Mouse (Mus musculus) embryonic facial prominence, embryonic 14.5 days (tissue): ENCODE data around the gene Ephb2. TPM values are rescaled to one million over a fixed set of nuclear protein-coding genes. Genes with fewer than 3 reads are reported as not detected.

Experiments
- ATAC-seq: fragments of 200-750 bp; cut with Nextera tagmentation; 2 replicates; pipeline ENCODE4 v1.8.0; 2017; ENCODE audit warnings: low read depth, moderate number of reproducible peaks, moderate TSS enrichment
- DNase-seq: peaks from one replicate; pipeline ENCODE4 v3.0.0-alpha.2; 2015; ENCODE audit warnings: low spot score
- H3K27ac ChIP-seq: fragments of 300-500 bp; sonication (generic); replicated peaks from 2 replicates; pipeline ENCODE4 v1.5.1; 2014; ENCODE audit warnings: low read depth, mild to moderate bottlenecking, low read length, moderate library complexity
- H3K27me3 ChIP-seq: fragments of 300-500 bp; sonication (generic); replicated peaks from 2 replicates; pipeline ENCODE4 v1.6.1; 2014; ENCODE audit warnings: low read length; ENCODE audit not compliant: control insufficient read depth, insufficient read depth
- H3K36me3 ChIP-seq: fragments of 300-500 bp; sonication (generic); 2 replicates; pipeline ENCODE4 v1.6.1; 2014; ENCODE audit warnings: low read length, mixed read lengths; ENCODE audit not compliant: control insufficient read depth, insufficient read depth
- H3K4me1 ChIP-seq: fragments of 300-500 bp; sonication (generic); 2 replicates; pipeline ENCODE4 v1.6.1; 2014; ENCODE audit warnings: antibody characterized with exemption, low read length; ENCODE audit not compliant: control insufficient read depth, insufficient read depth
- H3K4me2 ChIP-seq: fragments of 300-500 bp; sonication (generic); 2 replicates; pipeline ENCODE4 v1.6.1; 2014; ENCODE audit warnings: low read depth, mild to moderate bottlenecking, low read length, moderate library complexity, mixed read lengths
- H3K4me3 ChIP-seq: fragments of 300-500 bp; sonication (generic); 2 replicates; pipeline ENCODE4 v1.5.1; 2014; ENCODE audit warnings: low read depth, mild to moderate bottlenecking, low read length
- H3K9ac ChIP-seq: fragments of 300-500 bp; sonication (generic); 2 replicates; pipeline ENCODE4 v1.6.1; 2014; ENCODE audit warnings: low read depth, mild to moderate bottlenecking, low read length, moderate library complexity, mixed read lengths
- H3K9me3 ChIP-seq: fragments of 300-500 bp; sonication (generic); 2 replicates; pipeline ENCODE4 v1.6.1; 2016; ENCODE audit warnings: low read length; ENCODE audit not compliant: control insufficient read depth
- WGBS: fragments of 180-500 bp; shearing (Covaris S2); extraction: QIAGEN DNeasy Blood & Tissue Kit; methylation state at CpG from one replicate; pipeline ENCODE4 v1.1.7; 2014; 5-methylcytosine and 5-hydroxymethylcytosine counted together
- polyA plus RNA-seq: library from polyadenylated mRNA; unstranded; fragments of >200 nt; fragmentation: Nextera tagmentation; extraction: Ambion mirVana; gene quantifications from 2 replicates; pipeline ENCODE4 v1.2.1, GENCODE M21; 2014

The Ephb2 gene
- polyA plus RNA-seq, 1 experiment from 2014 or later = 14.9 TPM

DNA sequence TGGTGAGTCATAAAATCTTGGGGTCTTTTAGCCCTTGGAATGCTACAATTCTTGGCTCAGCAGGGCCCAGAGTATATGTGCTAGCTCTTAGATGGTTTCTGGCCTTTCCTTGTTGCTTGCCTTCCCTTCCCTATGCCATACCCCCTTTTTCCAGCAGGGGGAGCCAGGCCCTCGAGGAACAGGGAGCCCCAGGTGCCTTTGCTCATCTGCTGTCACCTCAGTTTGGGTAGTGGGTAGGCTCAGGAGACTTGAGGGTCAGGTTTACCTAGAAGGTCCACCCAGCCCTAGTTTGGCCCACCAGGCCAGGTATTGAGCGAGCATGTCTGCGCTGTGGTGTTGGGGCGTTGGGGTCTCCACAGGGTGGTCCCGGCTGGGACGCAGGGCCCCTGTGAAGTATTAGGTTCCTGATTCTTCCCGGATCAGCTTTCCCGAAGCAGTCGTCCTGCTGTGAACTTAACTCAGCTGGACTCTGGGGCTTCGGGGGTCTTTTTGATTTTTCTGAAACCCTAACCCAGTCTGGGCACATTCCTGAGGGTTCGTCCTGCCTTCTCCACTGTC, 186.8 kb downstream of the Ephb2 start:
- ATAC-seq (peak; percentile 38), DNase-seq (peak; percentile 79)
- peaks cover 13% of the 10 kb centered on the region for H3K4me1 ChIP-seq
- no peaks in the 10 kb centered on the region for H3K27me3 ChIP-seq
- no peaks in the 10 kb centered on the region for H3K36me3 ChIP-seq
- peak overlapping the region; percentile 14; the same call in 1 of the 2 replicates for H3K4me3 ChIP-seq
- peak overlapping the region; percentile 50 for H3K4me2 ChIP-seq
- H3K9me3 ChIP-seq = no peaks in the 10 kb centered on the region
- 6% methylated on average over 11 of the region's 11 CpGs for WGBS
- H3K9ac ChIP-seq = peak overlapping the region; percentile 22; the same call in 1 of the 2 replicates
- peak overlapping the region; percentile 65 for H3K27ac ChIP-seq

GRCm38 (mm10) chr4:136638890-136639289, 196.9 kb downstream of the Ephb2 start:
- H3K4me2 ChIP-seq = peak overlapping the region; percentile 18; the same call in 1 of the 2 replicates
- no peaks in the 10 kb centered on the region for H3K36me3 ChIP-seq
- H3K9me3 ChIP-seq = no peaks in the 10 kb centered on the region
- WGBS = 8% methylated on average over 10 of the region's 10 CpGs
- H3K9ac ChIP-seq = no peak overlapping the region
- H3K4me3 ChIP-seq = no peak overlapping the region
- peaks cover 22% of the 10 kb centered on the region for H3K27me3 ChIP-seq
- peak; percentile 76 for DNase-seq
- peaks cover 4% of the 10 kb centered on the region; the same call in 1 of the 2 replicates for H3K4me1 ChIP-seq
- ATAC-seq = peak; percentile 53
- no peak overlapping the region for H3K27ac ChIP-seq

DNA sequence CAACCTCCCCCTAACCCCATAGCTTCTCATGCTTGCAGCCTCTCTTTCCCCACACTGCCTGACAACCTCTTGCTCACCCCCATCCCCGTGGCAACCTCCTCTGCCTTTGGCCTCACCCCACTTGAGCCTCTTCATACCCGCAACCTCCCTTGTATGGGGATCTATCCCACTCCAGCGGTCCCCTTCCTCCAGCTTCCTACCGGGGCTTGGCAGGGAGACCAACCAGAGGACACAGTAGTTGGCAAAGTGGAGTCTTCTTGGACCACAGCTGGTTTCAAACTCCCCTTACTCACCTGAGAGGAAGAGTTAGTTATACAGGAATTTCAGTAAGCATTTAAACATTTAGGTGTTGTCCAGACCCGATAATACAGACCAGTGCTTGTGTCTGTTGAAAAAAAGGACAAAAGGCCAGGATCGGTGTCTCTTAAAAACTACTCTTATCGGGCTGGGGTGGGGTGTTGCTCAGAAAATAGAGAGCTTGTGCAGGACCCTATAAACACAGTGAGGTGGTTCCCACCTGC, 197.5 kb downstream of the Ephb2 start:
- no peak for ATAC-seq
- H3K27me3 ChIP-seq = peaks cover 22% of the 10 kb centered on the region
- H3K9me3 ChIP-seq = no peaks in the 10 kb centered on the region
- WGBS = 34% methylated on average over 7 of the region's 7 CpGs
- peak overlapping the region; percentile 55; the same call in 1 of the 2 replicates for H3K4me3 ChIP-seq
- no peaks in the 10 kb centered on the region for H3K36me3 ChIP-seq
- peak overlapping the region; percentile 94 for H3K4me2 ChIP-seq
- no peak overlapping the region for H3K27ac ChIP-seq
- peaks cover 4% of the 10 kb centered on the region; the same call in 1 of the 2 replicates for H3K4me1 ChIP-seq
- DNase-seq = no peak
- no peak overlapping the region for H3K9ac ChIP-seq

- WGBS = 3% methylated on average over 16 of the region's 76 CpGs
- peak; percentile 47 for ATAC-seq
Measured at GRCm38 (mm10) chr4:136637563-136638229, 198.1 kb downstream of the Ephb2 start.

DNA sequence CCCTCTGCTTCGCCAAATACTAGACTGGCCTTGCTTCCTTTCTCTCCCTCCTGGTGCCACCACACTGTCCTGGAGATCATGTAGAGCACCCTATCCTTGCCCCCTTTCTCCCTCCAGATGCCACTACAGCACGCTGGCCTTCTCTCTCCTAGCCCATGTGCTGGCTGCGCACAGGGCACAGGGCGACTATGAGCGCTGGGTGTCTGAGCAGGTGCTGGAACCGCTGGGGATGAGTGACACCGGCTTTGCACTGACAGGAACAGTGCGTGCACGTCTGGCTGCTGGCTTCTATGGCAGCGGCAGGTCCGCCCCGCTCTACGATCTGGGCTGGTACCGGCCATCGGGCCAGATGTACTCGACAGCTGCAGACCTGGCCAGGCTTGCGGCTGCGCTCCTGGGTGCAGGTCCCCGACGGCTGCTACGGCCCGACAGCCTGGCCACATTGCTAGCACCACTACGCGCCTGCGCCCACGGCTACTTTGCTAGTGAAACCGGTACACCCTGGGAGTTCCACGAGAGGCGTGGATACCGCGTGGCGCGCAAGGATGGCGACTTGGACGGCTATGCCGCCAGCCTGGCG, 198.7 kb downstream of the Ephb2 start:
- peak overlapping the region; percentile 94 for H3K4me2 ChIP-seq
- peaks cover 4% of the 10 kb centered on the region; the same call in 1 of the 2 replicates for H3K4me1 ChIP-seq
- no peak for DNase-seq
- peaks cover 22% of the 10 kb centered on the region for H3K27me3 ChIP-seq
- no peaks in the 10 kb centered on the region for H3K9me3 ChIP-seq
- no peak overlapping the region for H3K27ac ChIP-seq
- H3K36me3 ChIP-seq = no peaks in the 10 kb centered on the region
- peak; percentile 30; the same call in 1 of the 2 replicates for ATAC-seq
- 14% methylated on average over 31 of the region's 37 CpGs for WGBS
- H3K4me3 ChIP-seq = peak overlapping the region; percentile 55
- H3K9ac ChIP-seq = peak overlapping the region; percentile 73

More at GRCm38 (mm10) chr4:136637563-136638229, 198.1 kb downstream of the Ephb2 start:
- H3K27me3 ChIP-seq = peaks cover 22% of the 10 kb centered on the region
- H3K27ac ChIP-seq = no peak overlapping the region
- H3K9me3 ChIP-seq = no peaks in the 10 kb centered on the region
- peak overlapping the region; percentile 94 for H3K4me2 ChIP-seq
- peak; percentile 81 for DNase-seq
- peaks cover 4% of the 10 kb centered on the region; the same call in 1 of the 2 replicates for H3K4me1 ChIP-seq
- H3K4me3 ChIP-seq = peak overlapping the region; percentile 55
- peak overlapping the region; percentile 73 for H3K9ac ChIP-seq
- H3K36me3 ChIP-seq = no peaks in the 10 kb centered on the region

DNA sequence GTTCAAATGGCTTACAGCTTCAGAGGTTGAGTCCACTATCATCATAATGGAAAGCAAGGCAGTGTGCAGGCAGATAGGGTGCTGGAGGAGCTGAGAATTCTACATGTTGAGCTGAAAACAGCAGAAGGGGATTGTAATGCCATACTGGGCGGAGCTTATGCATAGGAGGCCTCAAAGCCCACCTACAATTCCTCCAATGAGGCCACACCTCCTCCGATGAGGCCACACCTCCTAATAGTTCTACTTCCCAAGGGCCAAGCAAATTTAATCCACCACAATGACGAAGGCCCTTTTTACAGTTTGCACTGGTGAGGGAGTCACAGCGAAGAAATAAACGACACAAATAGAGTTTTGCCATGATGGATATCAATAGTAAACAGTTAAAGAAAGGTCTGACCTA, 199.3 kb downstream of the Ephb2 start:
- ATAC-seq = no peak

GRCm38 (mm10) chr4:136635995-136636394, 199.8 kb downstream of the Ephb2 start:
- Histone ChIP-seq H3K4me1 (peaks cover 4% of the 10 kb centered on the region; the same call in 1 of the 2 replicates), H3K4me3 (no peak overlapping the region), H3K27me3 (peaks cover 22% of the 10 kb centered on the region), H3K9ac (no peak overlapping the region), H3K27ac (no peak overlapping the region), H3K9me3 (no peaks in the 10 kb centered on the region), H3K36me3 (no peaks in the 10 kb centered on the region), H3K4me2 (no peak overlapping the region)
- ATAC-seq = no peak
- DNase-seq = no peak

More for the DNA sequence above, 199.3 kb downstream of the Ephb2 start:
- Histone ChIP-seq H3K4me1 (peaks cover 4% of the 10 kb centered on the region; the same call in 1 of the 2 replicates), H3K9me3 (no peaks in the 10 kb centered on the region), H3K36me3 (no peaks in the 10 kb centered on the region), H3K4me2 (peak overlapping the region; percentile 94; the same call in 1 of the 2 replicates), H3K27ac (no peak overlapping the region), H3K4me3 (no peak overlapping the region), H3K27me3 (peaks cover 22% of the 10 kb centered on the region), H3K9ac (no peak overlapping the region)
- no peak for DNase-seq
- 56% methylated on average over 5 of the region's 5 CpGs for WGBS

DNA sequence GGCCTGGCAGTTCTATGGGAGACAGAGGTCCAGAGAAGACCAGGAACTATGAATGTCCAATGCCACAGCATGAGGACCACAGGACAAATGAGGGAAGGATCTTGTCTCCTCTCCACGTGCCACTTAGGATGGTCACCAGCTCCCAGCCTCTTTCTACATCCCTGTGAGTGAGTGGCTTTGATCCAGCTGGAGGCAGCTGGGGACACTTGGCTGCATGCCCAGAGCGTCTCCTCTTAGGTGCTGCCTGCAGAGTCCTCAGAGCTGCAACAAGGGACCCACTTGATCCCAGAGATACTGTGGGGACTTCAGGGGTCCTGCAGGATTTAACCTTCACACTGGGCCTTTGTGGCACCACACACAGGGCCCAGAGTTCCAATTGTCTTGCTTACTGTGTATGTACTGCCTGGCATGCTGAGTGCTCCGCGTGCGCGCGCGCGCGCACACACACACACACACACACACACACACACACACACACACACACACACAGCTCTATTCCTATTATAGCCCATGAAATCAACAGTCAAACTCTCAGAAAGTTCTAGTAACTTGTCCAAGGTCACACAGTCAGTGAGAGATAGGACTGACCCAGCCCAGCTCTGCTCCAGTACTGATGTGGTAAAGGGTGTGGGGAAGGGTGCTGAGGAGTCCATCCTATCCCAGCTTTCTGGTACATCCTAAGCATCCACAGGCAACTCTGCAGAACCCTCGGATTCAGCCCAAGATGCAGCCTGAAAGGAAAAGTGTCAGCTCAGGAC, 204.4 kb downstream of the Ephb2 start:
- Histone ChIP-seq H3K4me1 (no peaks in the 10 kb centered on the region), H3K9me3 (no peaks in the 10 kb centered on the region), H3K9ac (no peak overlapping the region), H3K27me3 (peaks cover 2% of the 10 kb centered on the region; the same call in 1 of the 2 replicates), H3K4me3 (no peak overlapping the region), H3K27ac (no peak overlapping the region), H3K4me2 (no peak overlapping the region), H3K36me3 (no peaks in the 10 kb centered on the region)
- ATAC-seq (no peak), DNase-seq (peak; percentile 38)
- 86% methylated on average over 11 of the region's 11 CpGs for WGBS
